Mouse (Mus musculus) intestine, embryonic 15.5 days (tissue): ENCODE data around the gene BC024978. TPM values are rescaled to one million over a fixed set of nuclear protein-coding genes. Genes with fewer than 3 reads are reported as not detected.

Experiments
- ATAC-seq: fragments of 200-750 bp; cut with Nextera tagmentation; 2 replicates; pipeline ENCODE4 v1.8.0; 2017; ENCODE audit warnings: moderate TSS enrichment, moderate library complexity
- H3K27ac ChIP-seq: fragments of 300-500 bp; sonication (generic); 2 replicates; pipeline ENCODE4 v1.5.1; 2015; ENCODE audit warnings: mild to moderate bottlenecking, inconsistent platforms
- H3K27me3 ChIP-seq: fragments of 300-500 bp; sonication (generic); replicated peaks from 2 replicates; pipeline ENCODE4 v1.6.1; 2015; ENCODE audit warnings: inconsistent platforms
- H3K36me3 ChIP-seq: fragments of 300-500 bp; sonication (generic); 2 replicates; pipeline ENCODE4 v1.6.1; 2015; ENCODE audit warnings: inconsistent platforms
- H3K4me1 ChIP-seq: fragments of 300-500 bp; sonication (generic); replicated peaks from 2 replicates; pipeline ENCODE4 v1.6.1; 2015; ENCODE audit warnings: inconsistent platforms
- H3K4me2 ChIP-seq: fragments of 300-500 bp; sonication (generic); replicated peaks from 2 replicates; pipeline ENCODE4 v1.6.1; 2015; ENCODE audit warnings: mild to moderate bottlenecking, inconsistent platforms
- H3K4me3 ChIP-seq: fragments of 300-500 bp; sonication (generic); replicated peaks from 2 replicates; pipeline ENCODE4 v1.5.1; 2015; ENCODE audit warnings: inconsistent platforms
- H3K9ac ChIP-seq: fragments of 300-500 bp; sonication (generic); 2 replicates; pipeline ENCODE4 v1.6.1; 2015; ENCODE audit warnings: inconsistent platforms
- H3K9me3 ChIP-seq: fragments of 300-500 bp; sonication (generic); 2 replicates; pipeline ENCODE4 v1.6.1; 2016; ENCODE audit warnings: inconsistent platforms
- WGBS: fragments of 180-500 bp; shearing (Covaris S2); methylation state at CpG from one replicate; pipeline ENCODE4 v1.1.7; 2015; 5-methylcytosine and 5-hydroxymethylcytosine counted together
- polyA plus RNA-seq: library from polyadenylated mRNA; unstranded; fragments of >200 nt; fragmentation: Nextera tagmentation; extraction: Ambion mirVana; gene quantifications from 2 replicates; pipeline ENCODE4 v1.2.1, GENCODE M21; 2015

The BC024978 gene
- polyA plus RNA-seq, 1 experiment from 2014 or later, result 3.0 TPM

DNA sequence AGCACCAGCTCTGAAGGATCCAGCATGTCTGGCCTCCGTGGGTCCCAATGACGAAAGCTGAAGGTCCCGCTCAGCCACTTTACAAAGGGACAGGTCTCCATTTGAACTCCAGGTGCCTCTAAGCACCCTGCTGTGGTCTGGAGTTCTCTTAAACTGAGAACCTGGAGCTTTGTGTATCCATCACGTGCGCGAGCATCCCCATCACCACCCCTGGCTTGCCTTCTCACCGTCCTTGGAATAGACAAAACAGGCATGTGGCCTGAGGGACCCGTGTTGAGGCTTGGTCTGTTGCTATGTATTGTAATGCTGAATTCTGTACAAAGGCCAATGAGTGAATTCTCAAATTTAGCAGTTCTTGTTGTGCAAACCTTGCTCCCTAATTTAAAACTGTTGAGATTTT is 3.2 kb downstream of the BC024978 start:
- H3K36me3 ChIP-seq, result peaks cover 10% of the 10 kb centered on the region
- no peak overlapping the region for H3K9ac ChIP-seq
- ATAC-seq, result no peak
- no peaks in the 10 kb centered on the region for H3K27me3 ChIP-seq
- H3K27ac ChIP-seq, result no peak overlapping the region
- H3K4me2 ChIP-seq, result no peak overlapping the region
- H3K9me3 ChIP-seq, result no peaks in the 10 kb centered on the region
- H3K4me1 ChIP-seq, result peaks cover 10% of the 10 kb centered on the region
- WGBS, result 95% methylated on average over 8 of the region's 8 CpGs
- no peak overlapping the region for H3K4me3 ChIP-seq

DNA sequence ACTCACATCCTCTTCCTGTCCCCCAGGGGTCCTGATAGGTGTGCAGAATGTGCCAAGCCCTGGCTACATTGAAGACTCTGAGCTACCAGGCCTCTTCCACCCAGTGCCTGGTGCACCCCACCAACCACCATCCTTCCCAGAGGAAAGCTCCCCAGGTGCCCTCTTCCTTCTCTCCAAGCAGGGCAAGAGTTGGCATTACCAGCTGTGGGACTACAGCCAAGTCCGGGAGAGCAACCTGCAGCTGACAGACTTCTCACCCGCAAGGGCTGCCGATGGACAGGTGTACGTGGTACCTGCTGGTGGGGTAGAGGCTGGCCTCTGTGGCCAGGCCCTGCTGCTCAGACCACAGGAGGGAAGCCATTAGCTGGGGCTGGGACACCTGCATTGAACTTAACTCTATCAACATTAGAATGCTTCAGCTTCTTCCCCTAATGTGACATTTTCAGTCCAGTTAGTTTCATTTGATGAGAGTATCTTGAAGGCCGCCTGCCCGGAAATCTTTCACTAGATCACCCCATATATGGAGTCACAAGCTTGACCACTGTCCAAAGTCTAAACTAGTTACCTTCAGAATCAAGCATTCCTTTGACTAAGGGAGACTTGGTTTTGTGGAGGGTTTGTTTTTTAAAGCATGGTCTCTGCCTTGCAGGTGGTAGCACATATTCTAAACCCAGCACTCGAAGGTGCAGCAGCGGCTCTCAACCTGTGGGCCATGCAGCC is 8.3 kb downstream of the BC024978 start:
- no peak overlapping the region for H3K27ac ChIP-seq
- no peak overlapping the region for H3K9ac ChIP-seq
- no peak overlapping the region for H3K4me2 ChIP-seq
- H3K9me3 ChIP-seq, result no peaks in the 10 kb centered on the region
- no peak overlapping the region for H3K4me3 ChIP-seq
- no peak for ATAC-seq
- H3K36me3 ChIP-seq, result peaks cover 13% of the 10 kb centered on the region
- H3K4me1 ChIP-seq, result no peaks in the 10 kb centered on the region
- WGBS, result 93% methylated on average over 8 of the region's 8 CpGs
- no peaks in the 10 kb centered on the region for H3K27me3 ChIP-seq

DNA sequence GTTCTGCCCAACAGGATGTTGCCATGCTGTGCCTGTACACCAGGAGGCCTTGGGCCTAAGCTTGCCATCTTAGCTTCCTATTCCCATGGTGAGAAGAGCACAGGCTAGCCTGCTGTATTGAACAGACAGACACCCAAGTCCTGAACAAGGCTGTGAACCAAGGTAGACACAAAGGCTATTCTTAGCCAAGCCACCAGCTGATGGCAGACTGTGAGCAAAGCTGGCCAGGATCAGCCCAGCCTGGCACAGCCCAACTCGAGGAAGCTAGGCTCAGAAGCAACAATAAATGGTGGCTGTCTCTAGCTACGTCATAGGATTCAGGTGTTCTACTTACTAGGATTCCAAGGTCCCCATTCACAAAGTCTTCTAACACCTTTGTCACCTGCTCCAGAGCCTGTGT is 17.0 kb downstream of the BC024978 start:
- Histone ChIP-seq H3K27ac (no peak overlapping the region), H3K4me3 (no peak overlapping the region), H3K36me3 (peaks cover 31% of the 10 kb centered on the region), H3K9me3 (no peaks in the 10 kb centered on the region), H3K9ac (no peak overlapping the region), H3K4me1 (no peaks in the 10 kb centered on the region), H3K4me2 (no peak overlapping the region), H3K27me3 (no peaks in the 10 kb centered on the region)
- no peak for ATAC-seq
- 84% methylated on average over 2 of the region's 2 CpGs for WGBS

DNA sequence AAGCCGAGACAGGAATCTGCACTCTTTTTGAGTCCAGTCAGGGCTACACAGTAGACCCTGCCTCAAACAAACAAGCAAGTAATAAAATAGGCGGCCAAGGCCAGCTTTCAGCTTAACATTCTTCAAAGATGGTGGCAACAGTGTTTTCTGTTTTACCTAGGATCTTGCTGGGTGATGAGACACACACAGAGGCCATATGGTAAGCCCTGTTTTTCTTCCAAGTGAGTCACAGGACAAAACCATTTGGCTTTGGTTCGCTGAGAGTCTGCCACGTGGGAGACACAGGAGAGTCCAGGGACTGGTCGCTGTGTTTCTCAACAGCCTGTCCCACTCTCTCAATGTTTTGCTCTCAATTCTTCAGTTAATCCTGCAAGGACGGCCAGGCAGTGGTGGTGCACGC is 23.0 kb downstream of the BC024978 start:
- Histone ChIP-seq H3K4me2 (no peak overlapping the region), H3K4me3 (no peak overlapping the region), H3K27ac (no peak overlapping the region), H3K9ac (no peak overlapping the region), H3K36me3 (peaks cover 28% of the 10 kb centered on the region), H3K27me3 (no peaks in the 10 kb centered on the region), H3K4me1 (peaks cover 5% of the 10 kb centered on the region; the same call in 1 of the 2 replicates), H3K9me3 (no peaks in the 10 kb centered on the region)
- 83% methylated on average over 7 of the region's 7 CpGs for WGBS
- ATAC-seq, result no peak

DNA sequence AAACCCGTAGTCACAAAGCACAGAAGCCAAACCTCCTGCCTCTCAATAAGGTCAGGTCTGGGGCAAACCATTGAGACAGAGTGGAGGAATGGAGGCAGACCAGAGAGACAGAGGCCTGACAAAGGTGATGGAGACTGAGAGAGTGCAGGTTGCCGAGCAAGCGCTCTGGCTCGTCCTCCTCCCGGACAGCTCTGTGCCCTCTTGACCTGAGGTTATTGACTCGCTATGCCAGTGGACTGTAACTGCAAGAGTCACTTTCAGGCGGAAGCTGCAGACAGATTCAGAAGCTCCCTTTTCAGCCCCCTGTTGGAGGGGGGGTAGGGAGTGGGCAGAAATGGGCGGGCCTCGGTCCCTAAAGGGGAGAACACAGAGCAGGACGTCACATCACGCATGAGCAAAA is 24.4 kb downstream of the BC024978 start:
- no peaks in the 10 kb centered on the region for H3K27me3 ChIP-seq
- H3K9me3 ChIP-seq, result no peaks in the 10 kb centered on the region
- 76% methylated on average over 11 of the region's 11 CpGs for WGBS
- H3K9ac ChIP-seq, result no peak overlapping the region
- no peak overlapping the region for H3K4me3 ChIP-seq
- peaks cover 18% of the 10 kb centered on the region for H3K4me1 ChIP-seq
- no peak for ATAC-seq
- H3K4me2 ChIP-seq, result no peak overlapping the region
- peaks cover 24% of the 10 kb centered on the region for H3K36me3 ChIP-seq
- no peak overlapping the region for H3K27ac ChIP-seq

DNA sequence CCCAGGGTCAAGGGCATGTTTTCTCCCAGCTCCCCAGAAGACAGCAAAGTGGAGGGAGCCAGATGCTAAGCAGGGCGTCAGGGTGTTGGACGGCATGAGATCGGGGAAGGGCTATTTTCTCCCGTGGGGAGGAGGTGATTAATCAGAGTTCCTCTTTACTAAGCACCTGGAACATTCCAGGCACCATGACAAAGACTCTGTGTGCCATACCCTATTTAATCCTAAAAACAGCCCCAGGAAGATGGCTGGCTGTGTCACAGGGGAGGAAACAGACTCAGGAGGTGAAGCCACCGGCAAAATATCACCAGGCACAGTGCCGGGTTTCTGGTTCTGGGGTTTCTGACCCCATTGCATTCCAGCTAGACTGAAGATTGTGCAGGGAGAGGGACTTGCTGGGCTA is 26.4 kb downstream of the BC024978 start:
- Histone ChIP-seq H3K4me1 (peaks cover 37% of the 10 kb centered on the region), H3K27me3 (no peaks in the 10 kb centered on the region), H3K36me3 (peaks cover 22% of the 10 kb centered on the region), H3K9me3 (no peaks in the 10 kb centered on the region), H3K9ac (no peak overlapping the region), H3K27ac (no peak overlapping the region), H3K4me3 (no peak overlapping the region), H3K4me2 (no peak overlapping the region)
- ATAC-seq, result no peak
- WGBS, result 70% methylated on average over 6 of the region's 6 CpGs

DNA sequence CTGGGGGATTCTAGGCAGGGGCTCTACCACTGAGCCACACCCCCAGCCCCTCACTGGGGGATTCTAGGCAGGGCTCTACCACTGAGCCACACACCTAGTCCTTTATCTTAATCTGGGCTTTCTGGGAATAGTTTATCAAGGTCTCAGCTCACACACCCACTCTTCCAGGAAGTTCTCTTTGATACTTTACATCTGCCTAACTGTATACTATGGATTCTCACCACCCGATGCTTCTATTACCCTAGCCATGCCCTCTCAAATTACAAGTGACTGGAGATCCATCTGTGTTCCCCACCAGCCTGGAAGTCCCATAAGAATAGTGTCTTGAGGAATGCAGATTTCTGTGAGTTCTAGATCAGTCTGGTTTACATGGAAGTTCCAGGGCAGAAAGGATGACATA is 27.0 kb downstream of the BC024978 start:
- Histone ChIP-seq H3K36me3 (peaks cover 17% of the 10 kb centered on the region), H3K27ac (no peak overlapping the region), H3K27me3 (no peaks in the 10 kb centered on the region), H3K4me1 (peaks cover 42% of the 10 kb centered on the region), H3K4me3 (no peak overlapping the region), H3K9me3 (no peaks in the 10 kb centered on the region), H3K4me2 (no peak overlapping the region), H3K9ac (no peak overlapping the region)
- no peak for ATAC-seq
- 48% methylated on average over 1 of the region's 1 CpGs for WGBS

DNA sequence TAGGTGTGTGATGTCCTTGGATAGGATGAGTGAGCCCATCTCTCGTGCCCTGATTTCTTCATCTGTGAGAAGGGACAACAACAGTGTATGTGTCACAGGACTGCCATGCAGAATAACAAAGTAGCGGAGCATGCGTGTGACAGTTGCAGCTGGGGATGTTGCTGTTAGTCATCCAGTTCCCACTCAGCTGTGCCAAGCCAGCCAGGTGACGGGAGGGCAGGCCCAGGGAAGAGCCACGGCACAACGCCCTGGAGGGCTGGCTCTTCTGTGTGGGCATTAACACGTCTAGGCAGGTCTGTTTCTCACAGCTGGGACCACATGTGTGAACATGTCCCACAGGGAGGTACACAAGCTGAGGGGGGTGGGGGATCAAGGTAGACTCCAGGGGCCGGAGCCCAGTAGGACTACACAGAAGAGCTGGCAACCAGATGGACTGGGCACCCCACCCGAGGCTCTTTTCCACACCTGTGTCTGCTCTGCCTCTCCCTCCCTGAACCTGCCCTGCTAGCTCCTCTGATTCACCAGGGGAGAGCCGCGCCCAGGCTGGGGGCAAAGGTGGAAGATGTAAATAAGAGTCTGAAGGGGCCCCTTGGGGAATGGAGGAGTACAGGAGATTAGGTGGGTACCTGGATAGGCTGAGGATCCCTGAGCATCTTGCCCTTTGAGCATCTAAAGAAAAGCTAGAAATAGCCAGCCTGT is 29.4 kb downstream of the BC024978 start:
- ATAC-seq, result peak; percentile 84
- H3K4me3 ChIP-seq, result peak overlapping the region; percentile 95
- 52% methylated on average over 11 of the region's 11 CpGs for WGBS

DNA sequence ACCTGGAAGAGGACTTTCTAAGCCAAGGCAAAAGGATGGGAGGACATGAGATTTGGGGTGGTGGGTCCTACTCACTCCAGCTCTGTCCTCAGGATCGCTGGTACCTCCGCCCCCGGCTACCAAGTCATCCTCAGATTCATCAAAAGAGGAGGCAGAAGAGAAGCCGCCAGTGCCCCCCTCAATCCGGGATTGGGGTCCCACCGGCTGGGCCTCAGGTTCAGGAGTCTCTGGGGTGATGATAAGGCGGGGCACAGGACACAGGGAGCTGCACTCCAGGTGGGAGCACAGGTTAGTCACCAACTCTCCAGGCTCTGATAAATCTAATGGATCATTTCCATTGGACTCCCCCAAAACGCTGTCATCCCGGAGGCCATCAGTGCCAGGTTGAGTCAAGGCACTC is 31.7 kb downstream of the BC024978 start:
- Histone ChIP-seq H3K4me1 (peaks cover 54% of the 10 kb centered on the region), H3K4me3 (peak overlapping the region; percentile 95)
- WGBS, result 23% methylated on average over 9 of the region's 9 CpGs

More for the DNA sequence above, 29.4 kb downstream of the BC024978 start:
- peak overlapping the region; percentile 83 for H3K27ac ChIP-seq
- peak overlapping the region; percentile 78 for H3K4me2 ChIP-seq
- 0 out of 2 replicates have a peak, but pooled peaks cover 5% of the 10 kb centered on the region for H3K36me3 ChIP-seq
- H3K27me3 ChIP-seq, result no peaks in the 10 kb centered on the region
- peak overlapping the region; percentile 36 for H3K9ac ChIP-seq
- no peaks in the 10 kb centered on the region for H3K9me3 ChIP-seq
- H3K4me1 ChIP-seq, result peaks cover 47% of the 10 kb centered on the region

DNA sequence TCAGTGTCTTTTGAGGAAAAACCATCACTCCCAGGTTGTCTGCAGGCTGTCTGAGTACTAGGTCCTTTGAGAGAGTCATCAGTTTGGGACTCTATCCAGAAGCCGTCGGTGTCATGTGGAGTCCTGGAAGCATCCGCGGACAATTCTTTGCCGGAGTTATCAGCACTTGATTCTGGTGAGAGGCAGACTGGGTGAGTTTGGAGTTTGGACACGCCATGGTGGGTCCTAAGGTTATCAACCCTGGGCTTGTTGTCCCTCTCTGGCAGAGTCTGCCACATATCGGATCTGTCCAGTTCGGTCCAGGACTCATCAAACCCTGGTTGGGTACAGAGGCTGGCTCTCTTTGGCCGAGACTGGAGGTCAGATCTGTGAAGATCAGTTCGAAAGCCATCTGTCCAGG is 32.1 kb downstream of the BC024978 start:
- 2% methylated on average over 10 of the region's 10 CpGs for whole genome bisulfite sequencing

More for the DNA sequence above, 31.7 kb downstream of the BC024978 start:
- Histone ChIP-seq H3K36me3 (no peaks in the 10 kb centered on the region), H3K4me2 (peak overlapping the region; percentile 78), H3K27ac (0 out of 2 replicates have a peak overlapping the region, but pooled peaks have one; percentile 90), H3K27me3 (no peaks in the 10 kb centered on the region), H3K9ac (peak overlapping the region; percentile 85), H3K9me3 (no peaks in the 10 kb centered on the region)
- ATAC-seq, result no peak

DNA sequence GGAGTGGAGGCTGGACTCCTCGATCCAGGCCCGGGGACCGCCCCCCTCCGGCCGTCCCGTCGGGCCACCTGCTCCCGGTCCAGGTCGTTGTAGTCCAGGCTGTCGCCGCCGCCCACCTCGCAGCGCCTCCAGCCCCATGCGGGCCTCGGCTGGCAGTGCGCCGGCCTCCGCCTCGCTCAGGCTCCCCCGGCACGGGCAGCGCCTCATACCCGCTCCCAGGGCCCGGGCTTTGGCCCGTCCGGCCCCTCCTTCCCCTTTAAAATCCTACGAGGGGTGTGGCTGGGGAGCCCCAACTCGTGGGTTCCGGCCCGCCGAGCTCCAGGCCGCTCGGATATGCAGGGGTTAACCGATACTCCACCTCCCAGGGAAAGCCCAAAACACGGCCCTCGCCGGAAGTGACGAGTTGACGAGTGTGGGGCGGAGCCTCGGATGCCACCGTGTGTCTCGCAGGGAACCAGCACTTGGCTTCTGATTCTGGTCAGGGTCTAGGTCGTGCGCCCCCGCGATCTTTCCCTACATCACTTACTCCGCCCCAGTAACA is 32.8 kb downstream of the BC024978 start, which contains the start of gene Itpkc:
Gene Itpkc, minus strand, starts transcription at position 381 of the 541 bp plus-strand sequence.
- H3K27ac ChIP-seq, result peak within 1 kb of the TSS; percentile 90
- H3K4me1 ChIP-seq, result peaks cover 52% of the 10 kb centered on the region
- no peaks in the 10 kb centered on the region for H3K9me3 ChIP-seq
- H3K9ac ChIP-seq, result peak within 1 kb of the TSS; percentile 85
- WGBS, result under 1% methylated on average over 49 of the region's 49 CpGs
- H3K4me3 ChIP-seq, result peak within 1 kb of the TSS; percentile 95
- H3K4me2 ChIP-seq, result peak within 1 kb of the TSS; percentile 78
- no peaks in the 10 kb centered on the region for H3K36me3 ChIP-seq
- peak; percentile 84 for ATAC-seq
- H3K27me3 ChIP-seq, result no peaks in the 10 kb centered on the region

More for the DNA sequence above, 32.1 kb downstream of the BC024978 start:
- H3K27me3 ChIP-seq, result no peaks in the 10 kb centered on the region
- no peaks in the 10 kb centered on the region for H3K9me3 ChIP-seq
- peak overlapping the region; percentile 95 for H3K4me3 ChIP-seq
- ATAC-seq, result no peak
- H3K4me1 ChIP-seq, result peaks cover 54% of the 10 kb centered on the region
- peak overlapping the region; percentile 85 for H3K9ac ChIP-seq
- peak overlapping the region; percentile 90 for H3K27ac ChIP-seq
- H3K36me3 ChIP-seq, result no peaks in the 10 kb centered on the region
- peak overlapping the region; percentile 78 for H3K4me2 ChIP-seq

DNA sequence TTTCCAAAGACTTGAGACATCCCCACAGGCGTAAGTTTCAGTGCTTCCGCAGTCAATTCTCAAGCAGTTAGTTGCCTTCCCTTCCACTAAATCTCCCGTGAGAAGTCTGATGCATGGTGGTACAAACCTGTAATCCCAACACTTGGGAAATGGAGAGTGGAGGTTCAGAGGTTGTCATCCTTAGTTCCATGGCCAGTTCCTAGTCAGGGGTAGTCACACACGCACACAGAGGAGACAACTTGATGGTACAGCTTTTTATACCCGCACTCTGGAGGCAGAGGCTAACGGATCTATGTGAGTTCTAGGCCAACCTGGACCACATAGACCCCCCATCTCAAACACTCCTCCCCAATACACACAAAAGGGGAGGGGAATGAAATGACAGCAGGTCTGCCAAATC is 33.3 kb downstream of the BC024978 start:
- Histone ChIP-seq H3K4me1 (peaks cover 52% of the 10 kb centered on the region), H3K27me3 (no peaks in the 10 kb centered on the region), H3K36me3 (no peaks in the 10 kb centered on the region), H3K4me3 (peak overlapping the region; percentile 95), H3K9me3 (no peaks in the 10 kb centered on the region), H3K4me2 (peak overlapping the region; percentile 78), H3K27ac (peak overlapping the region; percentile 86), H3K9ac (peak overlapping the region; percentile 85)
- 16% methylated on average over 6 of the region's 6 CpGs for WGBS
- ATAC-seq, result no peak
